ENCODE assay signal across 20 mouse cellular contexts in the genomic region with DNA sequence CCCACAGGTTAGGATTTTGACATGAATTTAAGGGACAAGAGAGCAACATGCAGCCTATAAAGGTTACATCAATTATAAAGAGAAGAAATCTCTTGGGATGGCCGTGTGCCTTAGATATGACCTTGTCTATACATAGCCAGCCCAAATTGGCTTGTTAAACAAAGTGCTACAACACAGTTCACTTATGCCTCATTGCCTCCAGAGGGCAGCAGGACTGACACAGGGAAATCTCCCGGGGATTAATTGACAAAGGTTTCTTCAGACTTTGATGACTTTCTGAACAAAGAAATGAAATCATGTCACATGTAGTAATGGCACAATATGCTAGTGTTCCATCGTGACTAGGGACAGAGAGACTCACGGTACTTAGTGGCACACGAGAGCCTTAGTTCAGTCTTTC. TPM values are rescaled to one million over a fixed set of nuclear protein-coding genes. Genes with fewer than 3 reads are reported as not detected.
DNase-seq lines count a peak whose midpoint lies in the region; TF ChIP-seq lines count a peak whose summit lies in the region.
"Had no signal": no experiment of that assay in that cellular context is flagged by ENCODE, and none has a peak within 500 bp of the region (broad histone marks: within the 10 kb centered on the region; RNA-seq: fewer than 3 reads in every experiment).

No protein-coding gene starts in this region.

- no peak overlapping the region for H3K27ac ChIP-seq in gastrocnemius, adult 2 months
- no peak overlapping the region for H3K27ac ChIP-seq in layer of hippocampus, adult 2 months
- H3K27ac ChIP-seq: hindbrain, embryonic 14.5 days; intestine, embryonic 15.5 days; limb, embryonic 15.5 days; midbrain, embryonic 12.5 days had no signal

- DNase-seq in gastrocnemius, adult 2 months: no peak
- no peak for DNase-seq in gastrocnemius, postnatal 25 days
- DNase-seq in layer of hippocampus, adult 2 months (ENCODE audit: low spot score in 2 of 2): no peak
- no peak for DNase-seq in layer of hippocampus, adult 11-12 months (ENCODE audit: low spot score)
- DNase-seq in A20 (ENCODE audit: low read depth, low spot score): peak; percentile 15
- no peak for DNase-seq in brain, embryonic 14.5 days (ENCODE audit: low read depth)
- no peak for DNase-seq in adrenal gland, adult 8-10 months
- no peak for DNase-seq in thymus, postnatal 25 days
- DNase-seq: adrenal gland, adult 2 months; B cell, adult 2 months; cerebellum, adult 9-10 months; gastrocnemius, postnatal 10 days; layer of hippocampus, postnatal 36 days; lung, postnatal 4 days; right cerebral cortex, postnatal 25 days had no signal

- intact Hi-C loops in gastrocnemius, adult 2 months (cut with DNase I): no loop called here

- peak; percentile 17; the same call in 1 of the 2 replicates for TF ChIP-seq CTCF in gastrocnemius, adult 2 months (IDR thresholded peaks at IDR 0.05)
- peak; percentile 70 for TF ChIP-seq CTCF in layer of hippocampus, adult 2 months (conservative IDR thresholded peaks at IDR 0.05)
- TF ChIP-seq CTCF in brain, embryonic 14.5 days (IDR thresholded peaks at IDR 0.05; ENCODE audit: borderline replicate concordance, extremely low read depth, insufficient read depth, insufficient read length): peak; percentile 3; the same call in 1 of the 2 replicates

- no peak overlapping the region for H3K4me3 ChIP-seq in gastrocnemius, adult 2 months
- H3K4me3 ChIP-seq in layer of hippocampus, adult 2 months: no peak overlapping the region
- H3K4me3 ChIP-seq: intestine, embryonic 15.5 days; limb, embryonic 15.5 days; midbrain, embryonic 12.5 days; myocyte had no signal

- no peak for TF ChIP-seq POLR2A in brain, embryonic 14.5 days (IDR thresholded peaks at IDR 0.05; ENCODE audit: borderline replicate concordance, extremely low read depth, insufficient read depth, insufficient read length, poor library complexity, severe bottlenecking)

RNA-seq across cellular contexts. Expression of gene Cacna1e, which starts 5.9 kb away (rescaled TPM):
- total RNA-seq in gastrocnemius, adult 2 months (2021): under 1 TPM; 0.05 to 0.06 TPM
- total RNA-seq in gastrocnemius, postnatal 25 days (2021): under 1 TPM; 0.05 to 0.19 TPM
- 100 to 1,000 TPM; 227 to 237 TPM for total RNA-seq in layer of hippocampus, adult 2 months (2021)
- 18.4 and 28.8 TPM in 2 replicates for polyA plus RNA-seq in brain, embryonic 14.5 days (2012; rRNA removed)
- total RNA-seq in adrenal gland, adult 8-10 months (2022): under 1 TPM; 0.12 to 0.78 (median 0.50) TPM
- polyA plus RNA-seq: myocyte had no signal

Comparison
In these comparisons a context has a peak if more than half of its experiments do, and no peak if none do; other contexts are left out.
1. CTCF ChIP-seq: peak in every context shown above with its lines; median percentile 70 in layer of hippocampus, adult 2 months; 17 in gastrocnemius, adult 2 months; 3 in brain, embryonic 14.5 days.
2. RNA of gene Cacna1e, which starts 5.9 kb away (total RNA-seq): 227 to 237 TPM in layer of hippocampus, adult 2 months; 0.12 to 0.78 TPM in adrenal gland, adult 8-10 months, 0.05 to 0.19 TPM in gastrocnemius, postnatal 25 days and 0.05 to 0.06 TPM in gastrocnemius, adult 2 months; every median in the first group is over 100 times any median in the second.